Mouse (Mus musculus) bone marrow macrophage, adult 2 months (primary cell): Measurements from ENCODE around the gene Gosr1.

Experiments used
- CTCF ChIP-seq: IDR thresholded peaks from 2 replicates; pipeline ENCODE4 v1.5.1; 2012; ENCODE audit warnings: low read depth, mild to moderate bottlenecking, low read length, moderate library complexity
- POLR2A ChIP-seq: IDR thresholded peaks from 2 replicates; pipeline ENCODE4 v1.6.1; 2012; ENCODE audit warnings: mild to moderate bottlenecking, low read depth, low read length, borderline replicate concordance

DNA sequence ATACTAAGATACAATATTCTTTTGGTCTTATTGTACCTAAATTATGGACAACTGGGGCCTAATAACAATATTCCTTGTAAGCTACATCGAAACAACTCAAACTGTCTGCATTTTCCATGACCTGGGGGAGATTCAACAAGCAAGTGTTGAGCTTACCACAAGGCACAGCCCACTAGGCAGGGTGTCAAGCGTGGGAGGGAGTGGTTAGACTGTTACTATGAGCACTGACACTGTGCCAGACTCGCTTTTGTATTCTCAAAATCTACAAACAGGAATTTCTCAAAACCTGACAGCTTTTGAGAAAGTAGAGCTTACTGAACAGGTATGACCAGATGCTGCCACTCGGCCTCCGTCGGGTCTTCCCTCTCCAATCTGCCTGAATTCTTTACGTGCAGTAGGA, 28.0 kb upstream of the Gosr1 start:
- TF ChIP-seq CTCF (no peak), POLR2A (no peak)
